Mouse (Mus musculus) cerebral cortex, adult 2 months (tissue): ENCODE measurements around the gene Mysm1.

ENCODE experiments used
- WGBS: fragments of 180-500 bp; shearing (Covaris S2); methylation state at CpG from one replicate; pipeline ENCODE4 v1.1.7; 2018; 5-methylcytosine and 5-hydroxymethylcytosine counted together

Gene Mysm1

DNA sequence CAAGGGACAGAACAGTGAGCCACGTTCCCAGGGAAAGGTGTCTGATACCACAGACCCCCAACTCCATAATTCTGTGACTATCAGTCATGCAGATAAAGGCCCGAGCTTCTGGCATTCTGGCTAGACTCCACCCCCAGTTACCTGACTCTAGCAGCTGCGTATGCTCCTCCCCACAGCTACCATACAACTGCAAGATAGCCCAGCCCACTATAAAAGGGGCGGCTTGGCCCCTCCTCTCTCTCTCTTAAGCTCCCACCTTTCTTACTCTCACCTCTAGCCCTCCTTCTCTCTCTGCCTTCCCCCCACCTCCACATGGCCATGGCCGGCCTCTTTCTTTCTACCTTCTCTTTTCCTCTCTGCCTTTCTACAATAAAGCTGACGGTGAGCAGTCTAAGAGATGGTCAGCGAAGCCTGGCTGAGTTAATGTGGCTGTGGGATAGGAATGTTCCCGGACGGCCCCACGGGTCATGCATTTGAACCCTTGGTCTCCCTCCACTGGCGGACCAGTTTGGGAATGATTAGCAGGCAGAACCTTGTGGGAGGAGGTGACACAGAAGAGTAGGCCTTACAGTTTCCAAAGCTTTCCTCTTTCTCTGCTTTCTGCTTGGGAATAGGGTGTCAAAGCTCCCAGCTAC, 37.6 kb downstream of the Mysm1 start:
- WGBS, result 90% methylated on average over 11 of the region's 11 CpGs

DNA sequence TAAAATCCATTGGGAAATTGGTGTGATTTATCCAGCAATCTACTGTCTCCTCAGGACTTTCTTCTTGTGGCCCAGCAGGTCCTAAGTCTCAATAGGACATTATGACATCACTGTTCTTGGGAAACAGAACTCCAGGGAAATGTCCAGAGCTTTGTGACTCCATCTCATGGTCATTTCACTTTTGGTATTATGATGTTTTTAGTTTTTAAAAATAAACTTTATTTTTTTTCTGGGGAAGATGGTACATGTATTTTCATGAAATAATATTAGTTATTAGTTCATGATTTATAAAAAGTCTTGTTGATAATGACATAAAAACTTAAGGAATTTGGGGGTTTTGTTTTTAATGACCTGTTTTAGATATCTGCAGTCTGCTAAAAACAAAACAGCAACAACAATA, 50.2 kb downstream of the Mysm1 start, which contains the start of gene Eqtn:
Gene Eqtn (minus strand): TSS at position 101 of the 400 bp plus-strand sequence.

DNA sequence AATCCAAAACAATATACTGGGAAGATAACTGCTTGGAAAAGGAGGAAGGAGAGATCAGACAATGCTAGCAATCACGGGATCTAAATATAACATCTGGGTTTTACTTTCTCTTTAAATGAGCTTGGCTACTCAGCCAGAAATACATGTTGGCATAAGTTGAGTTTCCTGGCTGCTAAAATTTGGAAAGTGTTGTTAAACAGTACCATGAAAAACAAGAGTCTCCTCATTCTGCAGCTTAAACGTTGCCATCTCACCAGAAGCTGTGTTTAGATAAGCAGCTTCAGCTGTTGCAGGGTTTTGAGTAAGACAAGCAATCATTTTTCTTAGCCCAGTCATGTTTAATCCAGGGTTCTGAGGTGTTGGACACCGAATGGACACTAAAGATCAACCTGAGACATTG, 77.1 kb downstream of the Mysm1 start:
- 25% methylated on average over 3 of the region's 3 CpGs for WGBS

DNA sequence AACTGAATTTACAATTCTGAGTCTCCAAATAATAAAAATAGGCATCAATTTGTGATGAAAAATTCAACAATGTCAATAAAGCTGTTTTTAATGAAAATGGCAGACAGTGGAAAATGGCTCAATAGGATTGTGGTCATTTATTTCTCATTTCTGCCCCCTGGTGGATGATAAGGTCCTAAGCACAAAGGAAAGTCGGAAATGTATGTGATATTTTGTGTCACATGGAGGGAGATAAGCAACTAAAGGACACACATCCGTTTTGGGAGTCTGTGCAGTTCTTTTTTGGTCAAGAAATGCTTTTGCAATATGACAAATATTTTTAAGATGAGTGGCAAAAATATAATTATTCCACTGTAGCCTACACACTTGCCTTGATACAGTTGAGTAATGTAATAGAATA, 78.2 kb downstream of the Mysm1 start:
- WGBS, result 30% methylated on average over 2 of the region's 2 CpGs
